Mouse (Mus musculus): ENCODE data around the gene Coro2b. TPM values are rescaled to one million over a fixed set of nuclear protein-coding genes. Genes with fewer than 3 reads are reported as not detected.

Coro2b gene
- polyA plus RNA-seq, 1 experiment from 2014 or later = 3.7 TPM

- H3K9ac ChIP-seq (ENCODE audit: low read depth, low read length) = no peak overlapping the region
- H3K4me2 ChIP-seq = no peak overlapping the region
- no peaks in the 10 kb centered on the region for H3K4me1 ChIP-seq (ENCODE audit: control insufficient read depth, insufficient read depth, low read length)
- 0 out of 2 replicates have a peak, but pooled peaks cover 3% of the 10 kb centered on the region for H3K27me3 ChIP-seq (ENCODE audit: control insufficient read depth, insufficient read depth, low read length)
- no peak overlapping the region for H3K4me3 ChIP-seq (ENCODE audit: low read depth, low read length)
- WGBS (ENCODE audit: insufficient replicate concordance) = 64% methylated on average over 10 of the region's 10 CpGs
- H3K9me3 ChIP-seq (replicated peaks; ENCODE audit: control insufficient read depth, low read length) = no peaks in the 10 kb centered on the region
- H3K27ac ChIP-seq (ENCODE audit: low read depth, low read length) = no peak overlapping the region
- H3K36me3 ChIP-seq (ENCODE audit: control insufficient read depth, insufficient read depth, low read length) = no peaks in the 10 kb centered on the region
- no peak for ATAC-seq (replicated peaks; ENCODE audit: insufficient number of reproducible peaks, low FRiP score, low TSS enrichment)
These were observed 8.0 kb upstream of the Coro2b start for GRCm38 (mm10) chr9:62544856-62545255.

DNA sequence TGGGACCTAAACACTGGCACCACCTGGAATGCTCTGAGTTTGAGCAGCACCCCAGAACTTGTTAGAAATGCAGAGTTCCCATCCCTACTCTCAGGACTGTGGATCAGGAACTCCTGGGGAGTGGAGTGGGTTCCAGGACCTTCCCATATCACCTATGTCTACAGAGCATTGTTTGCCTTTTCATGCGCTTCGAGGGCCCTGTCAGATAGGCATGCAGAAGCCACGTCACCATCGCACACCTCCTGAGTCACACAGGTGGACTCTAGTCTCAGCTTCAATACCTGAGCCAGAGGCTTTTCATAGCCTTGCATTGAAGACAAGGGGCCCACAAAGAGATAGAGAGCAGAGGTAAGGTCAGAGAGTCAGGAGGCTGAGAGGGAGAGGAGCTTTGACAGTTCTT lies 7.0 kb upstream of the Coro2b start:
- no peaks in the 10 kb centered on the region for H3K36me3 ChIP-seq (ENCODE audit: control insufficient read depth, insufficient read depth, low read length)
- H3K4me2 ChIP-seq = no peak overlapping the region
- 81% methylated on average over 4 of the region's 4 CpGs for WGBS (ENCODE audit: insufficient replicate concordance)

GRCm38 (mm10) chr9:62541606-62542005 lies 4.8 kb upstream of the Coro2b start:
- Histone ChIP-seq H3K27me3 (ENCODE audit: control insufficient read depth, insufficient read depth, low read length) (peaks cover 10% of the 10 kb centered on the region; the same call in 1 of the 2 replicates), H3K9me3 (replicated peaks; ENCODE audit: control insufficient read depth, low read length) (no peaks in the 10 kb centered on the region), H3K36me3 (ENCODE audit: control insufficient read depth, insufficient read depth, low read length) (no peaks in the 10 kb centered on the region), H3K9ac (ENCODE audit: low read depth, low read length) (no peak overlapping the region), H3K4me3 (ENCODE audit: low read depth, low read length) (no peak overlapping the region), H3K4me2 (no peak overlapping the region), H3K27ac (ENCODE audit: low read depth, low read length) (no peak overlapping the region), H3K4me1 (ENCODE audit: control insufficient read depth, insufficient read depth, low read length) (0 out of 2 replicates have a peak, but pooled peaks cover 4% of the 10 kb centered on the region)
- 66% methylated on average over 10 of the region's 10 CpGs for WGBS (ENCODE audit: insufficient replicate concordance)
- ATAC-seq (replicated peaks; ENCODE audit: insufficient number of reproducible peaks, low FRiP score, low TSS enrichment) = no peak

More for the DNA sequence above, 7.0 kb upstream of the Coro2b start:
- H3K4me3 ChIP-seq (ENCODE audit: low read depth, low read length) = no peak overlapping the region
- H3K9ac ChIP-seq (ENCODE audit: low read depth, low read length) = no peak overlapping the region
- ATAC-seq (replicated peaks; ENCODE audit: insufficient number of reproducible peaks, low FRiP score, low TSS enrichment) = no peak
- 0 out of 2 replicates have a peak, but pooled peaks cover 3% of the 10 kb centered on the region for H3K27me3 ChIP-seq (ENCODE audit: control insufficient read depth, insufficient read depth, low read length)
- H3K27ac ChIP-seq (ENCODE audit: low read depth, low read length) = no peak overlapping the region
- no peaks in the 10 kb centered on the region for H3K9me3 ChIP-seq (replicated peaks; ENCODE audit: control insufficient read depth, low read length)
- no peaks in the 10 kb centered on the region for H3K4me1 ChIP-seq (ENCODE audit: control insufficient read depth, insufficient read depth, low read length)

GRCm38 (mm10) chr9:62541182-62541581 lies 4.3 kb upstream of the Coro2b start:
- no peak for ATAC-seq (replicated peaks; ENCODE audit: insufficient number of reproducible peaks, low FRiP score, low TSS enrichment)
- Histone ChIP-seq H3K4me3 (ENCODE audit: low read depth, low read length) (no peak overlapping the region), H3K36me3 (ENCODE audit: control insufficient read depth, insufficient read depth, low read length) (no peaks in the 10 kb centered on the region), H3K27ac (ENCODE audit: low read depth, low read length) (no peak overlapping the region), H3K9me3 (replicated peaks; ENCODE audit: control insufficient read depth, low read length) (no peaks in the 10 kb centered on the region), H3K9ac (ENCODE audit: low read depth, low read length) (no peak overlapping the region), H3K27me3 (ENCODE audit: control insufficient read depth, insufficient read depth, low read length) (peaks cover 10% of the 10 kb centered on the region; the same call in 1 of the 2 replicates), H3K4me2 (no peak overlapping the region), H3K4me1 (ENCODE audit: control insufficient read depth, insufficient read depth, low read length) (0 out of 2 replicates have a peak, but pooled peaks cover 4% of the 10 kb centered on the region)
- WGBS (ENCODE audit: insufficient replicate concordance) = 62% methylated on average over 8 of the region's 8 CpGs

- Histone ChIP-seq H3K4me1 (ENCODE audit: control insufficient read depth, insufficient read depth, low read length) (0 out of 2 replicates have a peak, but pooled peaks cover 8% of the 10 kb centered on the region), H3K4me3 (ENCODE audit: low read depth, low read length) (no peak overlapping the region), H3K36me3 (ENCODE audit: control insufficient read depth, insufficient read depth, low read length) (no peaks in the 10 kb centered on the region), H3K9ac (ENCODE audit: low read depth, low read length) (no peak overlapping the region), H3K9me3 (replicated peaks; ENCODE audit: control insufficient read depth, low read length) (no peaks in the 10 kb centered on the region), H3K27me3 (ENCODE audit: control insufficient read depth, insufficient read depth, low read length) (peaks cover 10% of the 10 kb centered on the region; the same call in 1 of the 2 replicates), H3K27ac (ENCODE audit: low read depth, low read length) (no peak overlapping the region), H3K4me2 (no peak overlapping the region)
- ATAC-seq (replicated peaks; ENCODE audit: insufficient number of reproducible peaks, low FRiP score, low TSS enrichment) = no peak
- WGBS (ENCODE audit: insufficient replicate concordance) = 66% methylated on average over 10 of the region's 10 CpGs
These were observed 3.9 kb upstream of the Coro2b start for GRCm38 (mm10) chr9:62540736-62541135.

GRCm38 (mm10) chr9:62540166-62540565 lies 3.3 kb upstream of the Coro2b start:
- no peak overlapping the region for H3K9ac ChIP-seq (ENCODE audit: low read depth, low read length)
- H3K4me2 ChIP-seq = no peak overlapping the region
- H3K27ac ChIP-seq (ENCODE audit: low read depth, low read length) = no peak overlapping the region
- H3K4me1 ChIP-seq (ENCODE audit: control insufficient read depth, insufficient read depth, low read length) = 0 out of 2 replicates have a peak, but pooled peaks cover 8% of the 10 kb centered on the region
- no peaks in the 10 kb centered on the region for H3K36me3 ChIP-seq (ENCODE audit: control insufficient read depth, insufficient read depth, low read length)
- no peak overlapping the region for H3K4me3 ChIP-seq (ENCODE audit: low read depth, low read length)
- no peaks in the 10 kb centered on the region for H3K9me3 ChIP-seq (replicated peaks; ENCODE audit: control insufficient read depth, low read length)
- whole genome bisulfite sequencing (ENCODE audit: insufficient replicate concordance) = 73% methylated on average over 9 of the region's 9 CpGs
- no peak for ATAC-seq (replicated peaks; ENCODE audit: insufficient number of reproducible peaks, low FRiP score, low TSS enrichment)
- peaks cover 16% of the 10 kb centered on the region for H3K27me3 ChIP-seq (ENCODE audit: control insufficient read depth, insufficient read depth, low read length)

DNA sequence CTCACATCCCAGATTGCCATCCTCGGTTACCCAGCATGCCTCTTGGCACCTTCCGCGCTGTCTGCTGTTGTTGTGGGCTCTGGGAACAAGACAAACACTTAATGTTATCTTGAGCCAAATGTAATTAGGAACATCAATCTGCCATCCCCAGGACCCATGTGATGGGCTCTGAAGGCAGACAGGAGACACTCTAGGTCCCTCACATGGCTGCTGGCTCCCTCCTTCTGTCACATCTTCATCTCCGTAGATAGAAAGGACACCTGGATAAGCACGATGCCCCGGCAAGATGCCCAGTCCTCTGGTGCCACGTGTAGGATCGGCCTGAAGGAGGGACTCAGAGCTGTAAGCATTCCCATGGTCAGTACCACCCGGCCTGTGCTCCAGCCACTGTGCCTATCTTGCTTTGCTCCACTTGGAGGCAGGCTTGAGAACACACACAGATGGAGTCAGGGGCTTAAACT lies 2.4 kb upstream of the Coro2b start:
- ATAC-seq (replicated peaks; ENCODE audit: insufficient number of reproducible peaks, low FRiP score, low TSS enrichment) = no peak
- Histone ChIP-seq H3K9me3 (replicated peaks; ENCODE audit: control insufficient read depth, low read length) (no peaks in the 10 kb centered on the region), H3K27me3 (ENCODE audit: control insufficient read depth, insufficient read depth, low read length) (peaks cover 21% of the 10 kb centered on the region), H3K4me1 (ENCODE audit: control insufficient read depth, insufficient read depth, low read length) (0 out of 2 replicates have a peak, but pooled peaks cover 8% of the 10 kb centered on the region), H3K36me3 (ENCODE audit: control insufficient read depth, insufficient read depth, low read length) (no peaks in the 10 kb centered on the region), H3K4me2 (no peak overlapping the region), H3K27ac (ENCODE audit: low read depth, low read length) (no peak overlapping the region), H3K4me3 (ENCODE audit: low read depth, low read length) (no peak overlapping the region), H3K9ac (ENCODE audit: low read depth, low read length) (no peak overlapping the region)
- WGBS (ENCODE audit: insufficient replicate concordance) = 81% methylated on average over 9 of the region's 9 CpGs

GRCm38 (mm10) chr9:62537941-62538340 lies 1.1 kb upstream of the Coro2b start:
- Histone ChIP-seq H3K27ac (ENCODE audit: low read depth, low read length) (no peak overlapping the region), H3K4me2 (no peak overlapping the region), H3K4me1 (ENCODE audit: control insufficient read depth, insufficient read depth, low read length) (0 out of 2 replicates have a peak, but pooled peaks cover 8% of the 10 kb centered on the region), H3K27me3 (ENCODE audit: control insufficient read depth, insufficient read depth, low read length) (peaks cover 21% of the 10 kb centered on the region), H3K9me3 (replicated peaks; ENCODE audit: control insufficient read depth, low read length) (no peaks in the 10 kb centered on the region), H3K4me3 (ENCODE audit: low read depth, low read length) (no peak overlapping the region), H3K36me3 (ENCODE audit: control insufficient read depth, insufficient read depth, low read length) (no peaks in the 10 kb centered on the region), H3K9ac (ENCODE audit: low read depth, low read length) (no peak overlapping the region)
- 87% methylated on average over 6 of the region's 6 CpGs for WGBS (ENCODE audit: insufficient replicate concordance)
- no peak for ATAC-seq (replicated peaks; ENCODE audit: insufficient number of reproducible peaks, low FRiP score, low TSS enrichment)

DNA sequence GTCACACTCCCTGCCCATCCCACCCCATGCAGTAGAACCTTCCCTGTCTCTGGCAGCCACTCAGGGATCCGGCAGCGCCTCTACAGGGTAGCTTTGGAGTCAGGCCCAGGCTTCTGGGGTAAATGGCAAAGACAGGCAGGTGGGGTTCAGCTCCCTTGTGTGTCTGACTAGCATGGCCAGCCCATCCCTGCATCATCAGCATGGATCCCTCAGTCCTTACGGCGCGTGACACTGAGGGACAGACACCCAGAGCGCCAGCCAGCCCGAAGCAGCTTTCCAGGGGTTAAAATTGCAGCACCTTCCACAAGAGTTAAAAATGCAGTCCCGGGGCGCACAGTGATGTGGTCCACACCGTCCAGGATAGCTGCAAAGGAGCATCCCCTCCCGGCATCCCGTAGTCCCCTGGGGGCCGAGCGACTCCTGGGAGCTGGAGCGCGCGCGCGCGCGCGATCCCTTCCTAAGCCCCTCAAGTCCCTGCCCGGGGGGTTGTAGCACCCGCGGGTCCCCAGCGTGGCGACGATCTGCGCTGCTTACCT lies 657 bp downstream of the Coro2b start:
- peak; percentile 24; the same call in 1 of the 2 replicates for ATAC-seq (replicated peaks; ENCODE audit: insufficient number of reproducible peaks, low FRiP score, low TSS enrichment)
- H3K4me3 ChIP-seq (ENCODE audit: low read depth, low read length) = peak overlapping the region; percentile 52
- H3K9me3 ChIP-seq (replicated peaks; ENCODE audit: control insufficient read depth, low read length) = no peaks in the 10 kb centered on the region
- H3K27me3 ChIP-seq (ENCODE audit: control insufficient read depth, insufficient read depth, low read length) = peaks cover 21% of the 10 kb centered on the region
- H3K36me3 ChIP-seq (ENCODE audit: control insufficient read depth, insufficient read depth, low read length) = no peaks in the 10 kb centered on the region
- WGBS (ENCODE audit: insufficient replicate concordance) = 1% methylated on average over 29 of the region's 29 CpGs
- peak overlapping the region; percentile 89 for H3K4me2 ChIP-seq
- no peak overlapping the region for H3K27ac ChIP-seq (ENCODE audit: low read depth, low read length)
- H3K4me1 ChIP-seq (ENCODE audit: control insufficient read depth, insufficient read depth, low read length) = peaks cover 16% of the 10 kb centered on the region
- peak overlapping the region; percentile 75 for H3K9ac ChIP-seq (ENCODE audit: low read depth, low read length)

Data from heart, embryonic 11.5 days (tissue).